Mouse (Mus musculus): ENCODE measurements around the gene Olfr554. TPM values are rescaled to one million over a fixed set of nuclear protein-coding genes. Genes with fewer than 3 reads are reported as not detected.
A peak's percentile ranks its signal among the peaks of the same experiment; 100 is the strongest.
"Not testable (repeated sequence)": the region's sequence is repeated elsewhere in the genome, so short reads cannot be mapped to it uniquely, and the experiment has no call there.

Gene Olfr554
- total RNA-seq (2022): not detected

GRCm38 (mm10) chr7:102638132-102638531 is at the start of gene Olfr554:
Gene Olfr554 (plus strand): TSS chr7:102638432.
- no peak for DNase-seq (ENCODE audit: low spot score in 2 of 2)

DNA sequence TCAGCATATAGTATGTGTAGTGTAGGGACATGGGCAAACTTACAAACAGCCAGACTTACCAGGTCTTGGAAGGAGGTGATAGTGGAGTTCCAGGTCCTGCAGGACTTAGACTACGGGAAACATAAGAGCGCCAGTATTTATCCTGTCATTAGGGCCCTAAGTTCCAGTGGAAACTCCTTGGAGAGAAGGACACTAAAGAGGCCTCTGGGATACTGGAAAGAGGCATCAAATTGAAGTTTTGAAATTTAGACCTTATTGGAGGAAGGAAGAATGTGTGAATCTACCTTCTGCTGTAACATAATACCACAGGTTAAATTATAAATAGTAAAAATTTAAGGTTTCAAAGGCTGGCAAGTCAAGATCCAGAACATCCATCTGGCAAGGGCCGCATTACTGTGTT is 46.4 kb upstream of the Olfr554 start, which contains the start of gene Olfr551:
Gene Olfr551, minus strand, starts transcription at position 101 of the 400 bp plus-strand sequence.
- DNase-seq (ENCODE audit: low spot score in 2 of 2): no peak

- no peak for DNase-seq (ENCODE audit: low spot score in 2 of 2)
Observed at GRCm38 (mm10) chr7:102597378-102598031, 40.7 kb upstream of the Olfr554 start, which contains the start of gene Olfr552. Gene Olfr552 (plus strand): TSS chr7:102597770.

- DNase-seq (ENCODE audit: low spot score in 2 of 2): no peak
Observed at GRCm38 (mm10) chr7:102618118-102618517, 20.1 kb upstream of the Olfr554 start, which contains the start of gene Olfr553. Gene Olfr553 (minus strand): TSS chr7:102618218.

- DNase-seq (ENCODE audit: low spot score in 2 of 2): no peak
Observed at GRCm38 (mm10) chr7:102619608-102620007, 18.6 kb upstream of the Olfr554 start.

DNA sequence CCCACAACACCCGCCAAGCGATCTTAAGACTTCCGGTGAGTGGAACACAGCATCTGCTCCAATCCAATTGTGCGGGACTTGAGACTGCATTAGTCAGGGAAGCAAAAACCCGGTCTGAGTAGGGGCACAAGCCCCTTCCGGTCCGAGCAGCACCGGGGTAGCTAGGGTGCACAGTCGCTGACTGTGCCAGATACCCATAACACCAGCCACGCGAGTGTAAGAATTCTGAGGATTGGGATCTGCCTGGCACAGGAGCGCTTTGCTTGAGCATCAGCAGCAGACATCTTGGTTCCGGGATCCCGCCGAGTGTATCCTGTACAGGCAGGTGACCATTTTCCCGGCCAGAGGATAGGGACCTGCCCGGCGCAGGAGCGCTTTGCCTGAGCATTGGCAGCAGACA is 17.9 kb upstream of the Olfr554 start:
- DNase-seq (ENCODE audit: low spot score in 2 of 2): not testable (repeated sequence)

DNA sequence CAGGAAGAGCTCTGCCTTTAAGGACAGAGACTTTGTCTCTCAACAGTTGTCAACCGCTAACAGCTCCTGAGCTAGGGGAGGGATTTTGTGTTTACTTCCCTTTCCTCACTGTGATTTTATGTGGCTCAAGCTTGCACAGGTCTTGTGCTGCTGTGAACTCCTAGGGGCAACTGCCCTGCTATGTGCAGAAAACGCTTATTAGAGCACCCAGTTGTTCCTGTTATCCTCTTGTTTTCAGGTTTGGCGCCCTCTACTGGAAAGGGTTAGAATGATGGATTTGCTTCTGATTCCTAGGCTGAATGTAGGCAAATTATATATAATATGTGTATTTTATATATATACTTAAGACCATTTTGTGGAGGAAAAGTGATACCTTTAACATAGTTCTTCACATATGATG is 1.6 kb upstream of the Olfr554 start:
- peak in 1 of 2 experiments; percentile 3 for DNase-seq (ENCODE audit: low spot score in 2 of 2)

GRCm38 (mm10) chr7:102644945-102645344 is 6.7 kb downstream of the Olfr554 start:
- DNase-seq (ENCODE audit: low spot score in 2 of 2): not testable (repeated sequence)

GRCm38 (mm10) chr7:102658523-102658922 is 20.3 kb downstream of the Olfr554 start, which contains the start of gene Olfr555:
Gene Olfr555 (plus strand): TSS chr7:102658823.
- no peak for DNase-seq (ENCODE audit: low spot score in 2 of 2)

GRCm38 (mm10) chr7:102664599-102664998 is 26.4 kb downstream of the Olfr554 start, which contains the start of gene Olfr556:
Gene Olfr556 (plus strand): TSS chr7:102664899.
- DNase-seq (ENCODE audit: low spot score in 2 of 2): no peak

DNA sequence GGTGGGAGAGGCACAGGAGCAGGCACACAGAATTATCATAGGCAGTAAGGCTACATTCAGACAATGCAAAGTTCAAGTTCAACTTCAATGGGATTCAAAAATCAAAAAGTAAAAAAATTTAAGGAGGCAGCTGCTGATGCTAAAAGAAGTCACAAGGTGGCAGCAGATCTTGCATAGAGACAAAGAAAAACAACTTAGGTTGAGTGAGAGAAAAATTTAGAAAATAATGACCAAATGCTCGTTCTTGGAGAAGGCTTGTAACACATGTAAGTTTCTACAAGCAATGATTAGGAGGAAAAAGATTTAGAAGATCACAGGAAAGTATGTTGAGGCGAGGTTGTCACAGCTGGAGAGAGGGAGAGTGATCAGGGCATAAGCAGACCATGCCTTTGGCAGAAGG is 27.1 kb downstream of the Olfr554 start:
- no peak for DNase-seq (ENCODE audit: low spot score in 2 of 2)

DNA sequence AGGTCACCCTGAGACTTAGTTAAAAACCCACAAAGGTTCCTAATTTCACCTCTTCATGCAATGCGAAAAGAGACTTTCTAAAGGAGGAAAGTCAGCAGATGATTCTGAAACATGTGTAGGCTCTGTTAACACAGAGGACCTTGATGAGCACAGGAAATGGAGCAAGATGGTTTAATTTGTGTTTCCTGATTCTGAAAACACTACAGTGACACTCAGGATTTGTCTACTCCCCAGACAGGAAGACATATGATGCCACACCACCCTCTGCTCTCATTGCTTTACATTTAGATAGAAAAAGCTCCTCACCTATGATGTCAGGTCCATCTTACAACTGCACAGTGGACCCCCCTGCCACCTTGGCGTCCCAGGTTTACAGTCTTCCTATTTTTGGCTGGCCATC is 38.0 kb downstream of the Olfr554 start:
- no peak for DNase-seq (ENCODE audit: low spot score in 2 of 2)

GRCm38 (mm10) chr7:102681916-102682315 is 43.7 kb downstream of the Olfr554 start:
- DNase-seq (ENCODE audit: low spot score in 2 of 2): no peak

DNA sequence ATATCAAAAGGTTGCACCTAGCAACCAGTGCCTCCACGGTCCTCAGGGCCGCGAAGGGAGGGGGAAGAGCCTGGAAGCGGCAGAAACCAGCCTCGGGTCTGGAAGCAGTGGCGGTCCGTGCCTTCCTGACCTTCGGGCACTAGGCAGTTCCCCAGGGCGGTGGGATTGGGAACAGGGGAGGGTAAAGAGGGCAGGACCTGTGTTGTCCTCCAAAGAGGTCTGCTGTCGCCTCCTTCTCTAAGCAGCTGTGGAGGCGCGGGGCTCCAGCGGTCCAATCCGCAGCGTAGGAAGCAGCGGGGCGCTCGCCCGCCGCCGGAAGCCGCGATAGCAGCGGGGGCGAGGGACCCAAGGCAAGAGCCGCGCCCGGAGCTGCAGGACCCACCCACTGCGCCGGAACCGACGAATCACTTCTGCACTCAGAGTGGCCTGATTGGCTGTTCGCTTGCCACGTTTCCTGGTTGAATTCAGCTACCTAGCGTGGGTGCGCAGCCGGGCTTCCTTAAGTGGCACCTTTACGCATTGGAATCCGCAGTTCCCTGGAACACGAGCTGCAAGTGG is 48.8 kb downstream of the Olfr554 start, which contains the start of gene Trim68:
Gene Trim68, minus strand, starts transcription at position 384 of the 558 bp plus-strand sequence.
- peak; percentile 78 to 85 for DNase-seq (ENCODE audit: low spot score in 2 of 2)

Other genes with a start within 250 kb of the Olfr554 start
- 10 to 100 TPM; 16.9 to 19.9 (median 17.9) TPM for gene Rrm1, start 196.7 kb upstream of the Olfr554 start, total RNA-seq (2022)
- gene Olfr543, start 156.8 kb upstream of the Olfr554 start, total RNA-seq (2022): not detected
- gene Olfr544, start 150.1 kb upstream of the Olfr554 start, total RNA-seq (2022): not detected
- gene Olfr545, start 138.9 kb upstream of the Olfr554 start, total RNA-seq (2022): not detected
- not detected for gene Olfr547, start 103.7 kb upstream of the Olfr554 start, total RNA-seq (2022)
- gene Olfr548-ps1, start 97.5 kb upstream of the Olfr554 start, total RNA-seq (2022): not detected
- gene Olfr549, start 88.6 kb upstream of the Olfr554 start, total RNA-seq (2022): not detected
- 1 to 10 TPM; 1.9 to 2.5 (median 2.1) TPM for gene Trim21, start 72.9 kb upstream of the Olfr554 start, total RNA-seq (2022)
- gene Olfr550, start 67.0 kb upstream of the Olfr554 start, total RNA-seq (2022): not detected
- not detected for gene Olfr551, start 46.5 kb upstream of the Olfr554 start, total RNA-seq (2022)
- under 1 TPM in 2 of 4 experiments, not detected in 2; 0.10 to 0.13 TPM for gene Olfr552, start 40.7 kb upstream of the Olfr554 start, total RNA-seq (2022)
- not detected for gene Olfr553, start 20.2 kb upstream of the Olfr554 start, total RNA-seq (2022)
- not detected for gene Olfr555, start 20.4 kb downstream of the Olfr554 start, total RNA-seq (2022)
- gene Olfr556, start 26.5 kb downstream of the Olfr554 start, total RNA-seq (2022): not detected
- gene Trim68, start 48.9 kb downstream of the Olfr554 start, total RNA-seq (2022): 1 to 10 TPM; 3.8 to 5.3 (median 4.6) TPM
- not detected for gene Olfr557, start 57.5 kb downstream of the Olfr554 start, total RNA-seq (2022)
- 1 to 10 TPM in 2 of 4 experiments, under 1 TPM in 2; 0.75 to 1.1 (median 0.98) TPM for gene Olfr558, start 63.8 kb downstream of the Olfr554 start, total RNA-seq (2022)
- gene Olfr33, start 80.6 kb downstream of the Olfr554 start, total RNA-seq (2022): not detected
- not detected for gene Olfr559, start 89.1 kb downstream of the Olfr554 start, total RNA-seq (2022)
- not detected for gene Olfr560, start 120.9 kb downstream of the Olfr554 start, total RNA-seq (2022)
- gene Olfr78, start 121.0 kb downstream of the Olfr554 start, total RNA-seq (2022): under 1 TPM in 3 of 4 experiments, not detected in 1; 0.29 to 0.34 (median 0.32) TPM
- not detected for gene Olfr561, start 132.8 kb downstream of the Olfr554 start, total RNA-seq (2022)
- gene Olfr564, start 165.0 kb downstream of the Olfr554 start, total RNA-seq (2022): not detected
- gene Olfr566, start 220.3 kb downstream of the Olfr554 start, total RNA-seq (2022): not detected
- gene Olfr568, start 238.7 kb downstream of the Olfr554 start, total RNA-seq (2022): not detected

Measured in gastrocnemius, adult 8-10 months (tissue).